Mouse (Mus musculus) regulatory T cell (primary cell): Measurements from ENCODE around the gene Pias4.
"Not testable (repeated sequence)": the region's sequence is repeated elsewhere in the genome, so short reads cannot be mapped to it uniquely, and the experiment has no call there.

Source experiments
- in situ Hi-C: fragments of 300-600 bp; cut with MboI, MseI; formaldehyde crosslinking; loops from one replicate; pipeline ENCODE4 v1.15.1; 2025; ENCODE audit warnings: high pct_unique_total_duplicates

The Pias4 gene

GRCm38 (mm10) chr10:81190912-81191321 lies 23.2 kb upstream of the Pias4 start:
- in situ Hi-C loops: no loop called here

GRCm38 (mm10) chr10:81190236-81190911 lies 22.7 kb upstream of the Pias4 start:
- in situ Hi-C loops: no loop called here

GRCm38 (mm10) chr10:81189821-81190220 lies 22.1 kb upstream of the Pias4 start:
- in situ Hi-C loops: no loop called here

GRCm38 (mm10) chr10:81187161-81187560 lies 19.4 kb upstream of the Pias4 start:
- in situ Hi-C loops: no loop called here

GRCm38 (mm10) chr10:81184765-81185164 lies 17.0 kb upstream of the Pias4 start:
- in situ Hi-C loops: no loop called here

GRCm38 (mm10) chr10:81183805-81184204 lies 16.1 kb upstream of the Pias4 start, which contains the start of gene 4930442H23Rik:
Gene 4930442H23Rik, minus strand, starts transcription at chr10:81183849.
- in situ Hi-C loops: no loop called here

GRCm38 (mm10) chr10:81182336-81183333 lies 14.9 kb upstream of the Pias4 start, which contains the start of gene Dapk3:
Gene Dapk3, plus strand, starts transcription at chr10:81183005.
- in situ Hi-C loops: no loop called here

GRCm38 (mm10) chr10:81181860-81182259 lies 14.1 kb upstream of the Pias4 start:
- in situ Hi-C loops: not testable (repeated sequence)

GRCm38 (mm10) chr10:81180946-81181345 lies 13.2 kb upstream of the Pias4 start:
- in situ Hi-C loops: no loop called here

GRCm38 (mm10) chr10:81179451-81180342 lies 12.0 kb upstream of the Pias4 start:
- in situ Hi-C loops: loop anchor here (5.0 to 10.0 kb wide), 2 partner anchors 42 to 1325 kb away; partner anchors contain the start of genes Ptbp1 and Zbtb7a

- in situ Hi-C loops: loop anchor here (5.0 to 10.0 kb wide), 2 partner anchors 42 to 1324 kb away; partner anchors contain the start of genes Ptbp1 and Zbtb7a
These were observed 11.2 kb upstream of the Pias4 start for GRCm38 (mm10) chr10:81178927-81179326.

GRCm38 (mm10) chr10:81177958-81178712 lies 10.4 kb upstream of the Pias4 start:
- in situ Hi-C loops: loop anchor here (5.0 to 10.0 kb wide), 2 partner anchors 41 to 1323 kb away; partner anchors contain the start of genes Ptbp1 and Zbtb7a

GRCm38 (mm10) chr10:81177491-81177925 lies 9.8 kb upstream of the Pias4 start:
- in situ Hi-C loops: loop anchor here (5.0 to 10.0 kb wide), 2 partner anchors 40 to 1323 kb away; partner anchors contain the start of genes Ptbp1 and Zbtb7a

GRCm38 (mm10) chr10:81176466-81177271 lies 8.9 kb upstream of the Pias4 start, which contains the start of gene Eef2:
Gene Eef2, plus strand, starts transcription at chr10:81176631.
- in situ Hi-C loops: loop anchor here (5.0 to 10.0 kb wide), 2 partner anchors 39 to 1322 kb away; partner anchors contain the start of genes Ptbp1 and Zbtb7a

GRCm38 (mm10) chr10:81175936-81176465 lies 8.3 kb upstream of the Pias4 start:
- in situ Hi-C loops: loop anchor here (5.0 to 10.0 kb wide), 2 partner anchors 39 to 1321 kb away; partner anchors contain the start of genes Ptbp1 and Zbtb7a

- in situ Hi-C loops: loop anchor here (5.0 to 10.0 kb wide), 2 partner anchors 38 to 1321 kb away; partner anchors contain the start of genes Ptbp1 and Zbtb7a
These were observed 7.6 kb upstream of the Pias4 start for GRCm38 (mm10) chr10:81175345-81175701.

GRCm38 (mm10) chr10:81174617-81175344 lies 7.1 kb upstream of the Pias4 start:
- in situ Hi-C loops: loop anchor here (5.0 to 10.0 kb wide), 2 partner anchors 37 to 1320 kb away; partner anchors contain the start of genes Ptbp1 and Zbtb7a

GRCm38 (mm10) chr10:81173132-81173531 lies 5.4 kb upstream of the Pias4 start:
- in situ Hi-C loops: loop anchor here (10.0 kb wide), 1 partner anchor 1318 kb away; the partner anchor contains the start of gene Ptbp1
